Mouse (Mus musculus) intestine, embryonic 16.5 days (tissue): ENCODE results near the gene Klra5. TPM values are rescaled to one million over a fixed set of nuclear protein-coding genes. Genes with fewer than 3 reads are reported as not detected.
"Not testable (repeated sequence)": the region's sequence is repeated elsewhere in the genome, so short reads cannot be mapped to it uniquely, and the experiment has no call there.

Experiments used
- ATAC-seq: fragments of 200-750 bp; cut with Nextera tagmentation; 2 replicates; pipeline ENCODE4 v1.8.0; 2017; ENCODE audit warnings: moderate TSS enrichment, moderate library complexity
- H3K27ac ChIP-seq: fragments of 300-500 bp; sonication (generic); 2 replicates; pipeline ENCODE4 v1.5.1; 2014; ENCODE audit warnings: mild to moderate bottlenecking, low read length
- H3K27me3 ChIP-seq: fragments of 300-500 bp; sonication (generic); replicated peaks from 2 replicates; pipeline ENCODE4 v1.6.1; 2014; ENCODE audit warnings: low read length, control low read depth, mixed read lengths; ENCODE audit not compliant: control insufficient read depth, insufficient read depth
- H3K36me3 ChIP-seq: fragments of 300-500 bp; sonication (generic); 2 replicates; pipeline ENCODE4 v1.6.1; 2014; ENCODE audit warnings: low read length, control low read depth; ENCODE audit not compliant: control insufficient read depth, insufficient read depth
- H3K4me1 ChIP-seq: fragments of 300-500 bp; sonication (generic); 2 replicates; pipeline ENCODE4 v1.6.1; 2014; ENCODE audit warnings: low read length, control low read depth, mixed read lengths; ENCODE audit not compliant: control insufficient read depth, insufficient read depth
- H3K4me2 ChIP-seq: fragments of 300-500 bp; sonication (generic); 2 replicates; pipeline ENCODE4 v1.6.1; 2014; ENCODE audit warnings: low read depth, low read length, control low read depth
- H3K4me3 ChIP-seq: fragments of 300-500 bp; sonication (generic); 2 replicates; pipeline ENCODE4 v1.5.1; 2014; ENCODE audit warnings: mild to moderate bottlenecking, low read length
- H3K9ac ChIP-seq: fragments of 300-500 bp; sonication (generic); 2 replicates; pipeline ENCODE4 v1.6.1; 2014; ENCODE audit warnings: low read depth, low read length
- H3K9me3 ChIP-seq: fragments of 300-500 bp; sonication (generic); 2 replicates; pipeline ENCODE4 v1.6.1; 2016; ENCODE audit warnings: low read length, control low read depth; ENCODE audit not compliant: control insufficient read depth
- WGBS: fragments of 180-500 bp; shearing (Covaris S2); extraction: QIAGEN DNeasy Blood & Tissue Kit; methylation state at CpG from one replicate; pipeline ENCODE4 v1.1.7; 2014; 5-methylcytosine and 5-hydroxymethylcytosine counted together
- polyA plus RNA-seq: library from polyadenylated mRNA; unstranded; fragments of >200 nt; fragmentation: Nextera tagmentation; extraction: Ambion mirVana; gene quantifications from 2 replicates; pipeline ENCODE4 v1.2.1, GENCODE M21; 2015

Gene Klra5
- not detected in 2 replicates for polyA plus RNA-seq

DNA sequence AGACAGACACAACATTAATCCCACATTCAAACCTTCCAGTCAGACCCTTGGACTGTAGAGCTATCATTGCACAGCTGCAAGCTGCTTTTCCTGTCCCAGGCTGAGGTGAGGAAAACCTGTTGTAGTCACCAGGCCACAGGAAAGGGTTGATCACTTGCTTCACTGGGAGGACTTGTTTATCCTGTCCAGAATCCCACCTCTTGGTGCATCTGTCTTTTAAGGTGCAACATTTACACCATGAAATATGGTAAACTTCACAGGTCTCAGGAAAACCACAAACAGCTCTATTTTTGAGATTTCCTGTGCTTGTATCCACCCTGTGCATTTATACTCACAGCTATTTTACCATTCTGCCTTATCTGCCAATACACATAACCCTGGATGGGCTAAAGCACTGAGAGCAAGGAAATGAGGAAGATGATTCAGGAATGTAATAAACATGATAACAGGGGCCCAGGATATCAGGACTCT lies at the start of gene Klra5:
Klra5 (minus strand) TSS at position 175 of the 471 bp plus-strand sequence.
- not testable (repeated sequence) for H3K4me1 ChIP-seq, H3K4me2 ChIP-seq, H3K9me3 ChIP-seq, H3K27ac ChIP-seq, ATAC-seq, H3K27me3 ChIP-seq, H3K9ac ChIP-seq, H3K4me3 ChIP-seq, H3K36me3 ChIP-seq

DNA sequence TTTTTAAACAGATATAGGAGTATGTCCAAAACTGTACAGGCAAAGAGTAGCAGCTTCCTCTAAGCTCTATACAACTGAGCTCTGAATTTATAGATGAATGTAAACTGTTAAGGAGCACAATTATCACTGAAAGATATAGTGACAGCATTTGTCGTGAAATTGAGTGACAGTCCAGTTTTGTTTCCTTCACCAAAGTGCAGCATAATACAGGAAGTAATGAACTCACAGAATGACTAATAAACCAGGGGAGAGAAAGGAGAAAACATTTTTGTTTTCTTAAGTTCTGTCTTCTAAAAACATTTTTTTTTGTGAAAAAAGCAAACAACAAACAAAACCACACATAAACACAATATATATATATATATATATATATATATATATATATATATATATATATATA lies 454 bp downstream of the Klra5 start:
- H3K36me3 ChIP-seq = no peaks in the 10 kb centered on the region
- no peak overlapping the region for H3K27ac ChIP-seq
- no peak for ATAC-seq
- no peak overlapping the region for H3K9ac ChIP-seq
- H3K4me2 ChIP-seq = no peak overlapping the region
- no peaks in the 10 kb centered on the region for H3K27me3 ChIP-seq
- 72% methylated on average over 1 of the region's 1 CpGs for WGBS
- no peak overlapping the region for H3K4me3 ChIP-seq
- H3K9me3 ChIP-seq = no peaks in the 10 kb centered on the region
- no peaks in the 10 kb centered on the region for H3K4me1 ChIP-seq

DNA sequence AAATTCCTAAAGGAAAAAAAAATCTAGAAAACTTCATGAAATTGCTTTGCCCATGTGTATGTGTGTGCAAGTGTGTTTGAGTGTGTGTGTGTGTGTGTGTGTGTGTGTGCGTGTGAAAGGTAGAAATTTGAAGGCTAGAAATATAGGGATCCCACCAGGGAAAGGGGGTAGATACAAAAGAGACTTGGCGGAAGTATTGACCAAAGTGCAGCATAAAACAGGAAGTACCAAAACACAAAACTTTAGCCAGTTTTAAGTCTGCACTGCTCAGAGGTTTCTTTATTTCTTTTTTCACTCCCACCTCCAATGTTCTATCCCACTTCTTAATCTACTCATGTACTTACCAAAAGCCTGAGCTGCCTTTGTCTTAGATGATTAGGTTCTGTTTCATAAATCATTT lies 34.9 kb downstream of the Klra5 start:
- Histone ChIP-seq H3K27me3 (no peaks in the 10 kb centered on the region), H3K4me2 (no peak overlapping the region), H3K9me3 (no peaks in the 10 kb centered on the region), H3K36me3 (no peaks in the 10 kb centered on the region), H3K9ac (no peak overlapping the region), H3K4me1 (no peaks in the 10 kb centered on the region), H3K4me3 (no peak overlapping the region), H3K27ac (no peak overlapping the region)
- no peak for ATAC-seq
- WGBS = 89% methylated on average over 2 of the region's 2 CpGs

DNA sequence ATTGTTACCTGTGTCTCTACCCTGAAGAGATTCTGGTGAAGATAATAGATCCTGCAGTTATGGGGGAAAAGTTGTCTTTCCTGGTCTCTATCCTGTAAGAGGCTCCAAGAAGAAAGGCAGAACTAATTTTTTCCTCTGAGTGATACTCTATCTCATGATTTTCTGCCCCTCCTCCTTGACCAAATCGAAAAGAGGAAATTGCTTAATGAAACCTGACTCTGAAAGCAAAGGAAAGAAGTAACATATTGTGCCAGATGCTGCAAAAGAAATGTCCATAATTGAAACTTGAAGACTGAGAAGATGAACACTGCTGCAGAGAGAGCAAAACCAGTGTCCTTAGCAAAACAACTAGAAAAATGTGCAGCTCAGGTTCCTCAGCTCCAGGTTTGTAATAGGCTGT lies 40.9 kb downstream of the Klra5 start, which contains the start of gene Klra17:
Klra17 (minus strand) TSS at position 124 of the 400 bp plus-strand sequence.
- H3K9me3 ChIP-seq = no peaks in the 10 kb centered on the region
- ATAC-seq = no peak
- no peak within 1 kb of the TSS for H3K9ac ChIP-seq
- no peak within 1 kb of the TSS for H3K4me2 ChIP-seq
- 50% methylated on average over 1 of the region's 1 CpGs for WGBS
- no peaks in the 10 kb centered on the region for H3K36me3 ChIP-seq
- H3K27ac ChIP-seq = no peak within 1 kb of the TSS
- no peaks in the 10 kb centered on the region for H3K27me3 ChIP-seq
- no peak within 1 kb of the TSS for H3K4me3 ChIP-seq
- H3K4me1 ChIP-seq = no peaks in the 10 kb centered on the region

DNA sequence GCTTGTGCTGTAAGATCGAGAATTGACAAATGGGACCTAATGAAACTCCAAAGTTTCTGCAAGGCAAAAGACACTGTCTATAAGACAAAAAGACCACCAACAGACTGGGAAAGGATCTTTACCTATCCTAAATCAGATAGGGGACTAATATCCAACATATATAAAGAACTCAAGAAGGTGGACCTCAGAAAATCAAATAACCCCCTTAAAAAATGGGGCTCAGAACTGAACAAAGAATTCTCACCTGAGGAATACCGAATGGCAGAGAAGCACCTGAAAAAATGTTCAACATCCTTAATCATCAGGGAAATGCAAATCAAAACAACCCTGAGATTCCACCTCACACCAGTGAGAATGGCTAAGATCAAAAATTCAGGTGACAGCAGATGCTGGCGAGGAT lies 55.1 kb downstream of the Klra5 start, which contains the start of gene Gm17631:
Gm17631 (plus strand) TSS at position 301 of the 400 bp plus-strand sequence.
- not testable (repeated sequence) for ATAC-seq, H3K4me1 ChIP-seq, H3K9me3 ChIP-seq, H3K4me3 ChIP-seq, H3K9ac ChIP-seq, H3K4me2 ChIP-seq, H3K36me3 ChIP-seq, H3K27me3 ChIP-seq, H3K27ac ChIP-seq
- no CpG with 5 or more reads among the region's 3 CpGs for WGBS

Other genes starting within 250 kb of the Klra5 start
- gene Klrc1, start 238.7 kb downstream of the Klra5 start, polyA plus RNA-seq = 0.27 and 0.49 TPM in 2 replicates
- not detected in 2 replicates for gene Klri1, start 200.5 kb downstream of the Klra5 start, polyA plus RNA-seq
- 0.07 and 0.15 TPM in 2 replicates for gene Klri2, start 177.2 kb downstream of the Klra5 start, polyA plus RNA-seq
- not detected in 2 replicates for gene Gm156, start 133.4 kb downstream of the Klra5 start, polyA plus RNA-seq
- gene Gm17631, start 55.0 kb downstream of the Klra5 start, polyA plus RNA-seq = not detected in 2 replicates
- gene Klra17, start 41.0 kb downstream of the Klra5 start, polyA plus RNA-seq = not detected in 2 replicates
- not detected in 2 replicates for gene Klra6, start 109.3 kb upstream of the Klra5 start, polyA plus RNA-seq
- gene Klra4, start 149.6 kb upstream of the Klra5 start, polyA plus RNA-seq = not detected in 2 replicates
- gene Klra8, start 212.2 kb upstream of the Klra5 start, polyA plus RNA-seq = not detected in 2 replicates